Mouse (Mus musculus) intestine, embryonic 14.5 days (tissue): ENCODE measurements around the gene Plekhm3. TPM values are rescaled to one million over a fixed set of nuclear protein-coding genes. Genes with fewer than 3 reads are reported as not detected.
A peak's percentile ranks its signal among the peaks of the same experiment; 100 is the strongest.

Experiments
- ATAC-seq: fragments of 200-750 bp; cut with Nextera tagmentation; replicated peaks from 2 replicates; pipeline ENCODE4 v1.8.0; 2017; ENCODE audit warnings: low read depth, moderate number of reproducible peaks, moderate TSS enrichment, moderate library complexity; ENCODE audit not compliant: low FRiP score, low TSS enrichment
- DNase-seq: peaks from one replicate; pipeline ENCODE4 v3.0.0-alpha.2; 2018; ENCODE audit warnings: low spot score
- H3K27ac ChIP-seq: fragments of 300-500 bp; sonication (generic); 2 replicates; pipeline ENCODE4 v1.5.1; 2014; ENCODE audit warnings: low read depth, mild to moderate bottlenecking, control low read depth
- H3K27me3 ChIP-seq: fragments of 300-500 bp; sonication (generic); replicated peaks from 2 replicates; pipeline ENCODE4 v1.6.1; 2014; ENCODE audit warnings: low read length, control low read depth; ENCODE audit not compliant: control insufficient read depth, insufficient read depth
- H3K36me3 ChIP-seq: fragments of 300-500 bp; sonication (generic); 2 replicates; pipeline ENCODE4 v1.6.1; 2014; ENCODE audit warnings: low read length, control low read depth; ENCODE audit not compliant: control insufficient read depth, insufficient read depth
- H3K4me1 ChIP-seq: fragments of 300-500 bp; sonication (generic); replicated peaks from 2 replicates; pipeline ENCODE4 v1.6.1; 2014; ENCODE audit warnings: low read length, control low read depth, mixed read lengths; ENCODE audit not compliant: control insufficient read depth, insufficient read depth
- H3K4me2 ChIP-seq: fragments of 300-500 bp; sonication (generic); 2 replicates; pipeline ENCODE4 v1.6.1; 2014; ENCODE audit warnings: low read length
- H3K4me3 ChIP-seq: fragments of 300-500 bp; sonication (generic); 2 replicates; pipeline ENCODE4 v1.5.1; 2014; ENCODE audit warnings: low read depth, low read length, control low read depth, mixed read lengths
- H3K9ac ChIP-seq: fragments of 300-500 bp; sonication (generic); 2 replicates; pipeline ENCODE4 v1.6.1; 2014; ENCODE audit warnings: mild to moderate bottlenecking, low read length
- H3K9me3 ChIP-seq: fragments of 300-500 bp; sonication (generic); 2 replicates; pipeline ENCODE4 v1.6.1; 2016; ENCODE audit warnings: low read length, control low read depth; ENCODE audit not compliant: control insufficient read depth
- WGBS: fragments of 180-500 bp; shearing (Covaris S2); extraction: QIAGEN DNeasy Blood & Tissue Kit; methylation state at CpG from one replicate; pipeline ENCODE4 v1.1.7; 2014; 5-methylcytosine and 5-hydroxymethylcytosine counted together
- polyA plus RNA-seq: library from polyadenylated mRNA; unstranded; fragments of >200 nt; fragmentation: Nextera tagmentation; extraction: Ambion mirVana; gene quantifications from 2 replicates; pipeline ENCODE4 v1.2.1, GENCODE M21; 2014

The Plekhm3 gene
- polyA plus RNA-seq, 1 experiment from 2014 or later, result 8.2 TPM

DNA sequence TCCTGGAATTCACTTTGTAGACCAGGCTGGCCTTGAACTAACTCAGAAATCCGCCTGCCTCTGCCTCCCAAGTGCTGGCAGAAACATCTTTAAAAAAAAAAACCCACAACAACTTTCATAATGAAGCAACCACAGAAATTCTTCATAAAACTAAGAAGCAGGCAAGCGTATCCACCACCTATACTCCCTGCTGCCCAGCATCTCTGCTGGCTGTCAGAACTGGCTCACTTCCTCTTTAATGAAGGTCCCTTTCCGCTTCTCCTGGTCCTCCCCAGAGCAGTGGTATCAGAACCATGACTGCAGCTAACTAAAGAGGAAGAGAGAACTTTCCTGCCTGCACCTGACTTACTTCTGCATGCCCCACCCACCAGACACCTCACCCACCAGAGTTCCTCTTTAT is 31.0 kb downstream of the Plekhm3 start:
- no peaks in the 10 kb centered on the region for H3K4me1 ChIP-seq
- no peak overlapping the region for H3K27ac ChIP-seq
- H3K4me2 ChIP-seq, result no peak overlapping the region
- no peak overlapping the region for H3K4me3 ChIP-seq
- H3K9ac ChIP-seq, result no peak overlapping the region
- H3K9me3 ChIP-seq, result no peaks in the 10 kb centered on the region
- no peak for ATAC-seq
- DNase-seq, result no peak
- 0 out of 2 replicates have a peak, but pooled peaks cover 7% of the 10 kb centered on the region for H3K36me3 ChIP-seq
- 88% methylated on average over 3 of the region's 3 CpGs for WGBS
- no peaks in the 10 kb centered on the region for H3K27me3 ChIP-seq

DNA sequence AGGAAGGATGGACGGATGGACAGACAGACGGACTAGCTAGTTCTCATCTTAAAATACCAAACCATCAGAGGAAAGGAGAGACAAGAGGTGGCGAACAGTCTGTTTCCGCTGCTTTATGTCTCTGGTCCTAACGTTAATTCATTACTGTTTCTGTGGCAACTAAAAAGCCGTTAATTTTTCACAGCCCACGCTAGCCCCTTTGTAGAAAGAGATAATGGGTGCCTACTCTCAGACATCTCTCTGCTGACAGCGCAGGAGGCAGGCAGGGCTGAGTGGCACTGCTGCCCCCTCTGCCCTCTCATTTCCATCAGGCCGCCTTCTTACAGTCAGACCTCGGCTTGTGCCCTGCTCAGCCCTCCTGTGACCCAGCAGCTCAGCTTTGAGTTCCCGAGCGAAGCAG is 32.3 kb downstream of the Plekhm3 start:
- no peak for ATAC-seq
- H3K36me3 ChIP-seq, result 0 out of 2 replicates have a peak, but pooled peaks cover 7% of the 10 kb centered on the region
- no peak overlapping the region for H3K9ac ChIP-seq
- no peaks in the 10 kb centered on the region for H3K27me3 ChIP-seq
- DNase-seq, result no peak
- H3K27ac ChIP-seq, result no peak overlapping the region
- no peaks in the 10 kb centered on the region for H3K4me1 ChIP-seq
- no peaks in the 10 kb centered on the region for H3K9me3 ChIP-seq
- no peak overlapping the region for H3K4me3 ChIP-seq
- WGBS, result 83% methylated on average over 12 of the region's 12 CpGs
- no peak overlapping the region for H3K4me2 ChIP-seq

DNA sequence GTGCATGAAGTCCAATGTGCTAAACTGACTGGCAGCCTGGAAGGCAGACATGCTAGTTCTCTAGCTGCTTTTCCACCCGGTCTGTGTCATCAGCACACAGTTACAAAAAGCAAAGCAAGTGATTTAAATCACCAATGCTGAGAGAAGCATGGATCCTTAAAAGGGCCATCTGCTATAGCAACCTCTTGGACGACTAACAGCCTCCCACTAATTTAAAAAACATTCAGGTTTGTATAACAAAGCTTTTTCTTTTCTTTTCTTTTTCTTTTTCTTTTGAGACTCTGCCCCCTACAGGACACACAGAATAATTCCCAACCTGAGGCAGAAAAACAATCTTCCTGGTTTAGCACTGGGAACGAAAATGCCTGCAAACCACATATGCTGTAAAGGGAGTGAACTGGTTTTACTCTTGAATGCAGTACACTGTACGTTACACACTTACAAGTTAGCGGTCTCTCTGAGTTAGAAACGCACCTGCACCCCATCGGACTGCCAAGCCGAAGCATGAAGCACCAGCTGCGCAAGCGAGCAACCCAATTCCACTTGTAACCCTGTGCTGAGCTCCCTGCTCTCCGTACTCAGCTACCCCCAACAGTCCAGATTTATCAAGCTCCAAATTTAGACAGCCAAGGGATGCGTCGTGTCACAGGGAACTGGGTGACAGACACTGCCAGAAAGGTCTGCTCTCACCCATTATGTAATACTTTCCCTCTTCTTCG is 37.7 kb downstream of the Plekhm3 start:
- peaks cover 11% of the 10 kb centered on the region; the same call in 1 of the 2 replicates for H3K4me1 ChIP-seq
- 55% methylated on average over 14 of the region's 14 CpGs for WGBS
- DNase-seq (peak; percentile 67), ATAC-seq (peak; percentile 36; the same call in 1 of the 2 replicates)
- no peaks in the 10 kb centered on the region for H3K27me3 ChIP-seq
- no peak overlapping the region; the same call in 1 of the 2 replicates for H3K4me2 ChIP-seq
- no peak overlapping the region for H3K27ac ChIP-seq
- no peak overlapping the region for H3K4me3 ChIP-seq
- 0 out of 2 replicates have a peak, but pooled peaks cover 7% of the 10 kb centered on the region for H3K36me3 ChIP-seq
- no peak overlapping the region for H3K9ac ChIP-seq
- no peaks in the 10 kb centered on the region for H3K9me3 ChIP-seq

DNA sequence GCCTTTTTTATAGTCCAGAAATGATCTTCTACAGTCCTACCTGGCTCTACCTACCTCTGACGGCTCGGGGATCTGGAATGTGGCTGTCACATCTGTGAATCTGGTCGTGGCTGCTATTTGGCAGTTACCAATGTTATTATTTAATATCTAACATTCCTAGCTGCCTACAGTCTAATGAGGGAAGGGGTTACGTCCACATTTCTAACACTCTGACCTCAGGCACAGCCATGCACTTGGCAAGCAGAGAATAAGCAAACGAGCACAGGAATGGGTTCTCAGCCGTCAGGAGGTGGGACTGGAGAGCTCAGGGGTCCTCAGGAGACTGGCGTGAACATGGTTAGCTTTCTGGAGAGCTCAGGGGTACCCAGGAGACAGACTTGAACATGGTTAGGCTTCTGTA is 38.7 kb downstream of the Plekhm3 start:
- Histone ChIP-seq H3K9ac (no peak overlapping the region), H3K27ac (no peak overlapping the region), H3K4me1 (peaks cover 11% of the 10 kb centered on the region; the same call in 1 of the 2 replicates), H3K4me3 (no peak overlapping the region), H3K4me2 (no peak overlapping the region), H3K36me3 (0 out of 2 replicates have a peak, but pooled peaks cover 7% of the 10 kb centered on the region), H3K9me3 (no peaks in the 10 kb centered on the region), H3K27me3 (no peaks in the 10 kb centered on the region)
- peak; percentile 38 for DNase-seq
- ATAC-seq, result no peak
- WGBS, result 76% methylated on average over 7 of the region's 7 CpGs

DNA sequence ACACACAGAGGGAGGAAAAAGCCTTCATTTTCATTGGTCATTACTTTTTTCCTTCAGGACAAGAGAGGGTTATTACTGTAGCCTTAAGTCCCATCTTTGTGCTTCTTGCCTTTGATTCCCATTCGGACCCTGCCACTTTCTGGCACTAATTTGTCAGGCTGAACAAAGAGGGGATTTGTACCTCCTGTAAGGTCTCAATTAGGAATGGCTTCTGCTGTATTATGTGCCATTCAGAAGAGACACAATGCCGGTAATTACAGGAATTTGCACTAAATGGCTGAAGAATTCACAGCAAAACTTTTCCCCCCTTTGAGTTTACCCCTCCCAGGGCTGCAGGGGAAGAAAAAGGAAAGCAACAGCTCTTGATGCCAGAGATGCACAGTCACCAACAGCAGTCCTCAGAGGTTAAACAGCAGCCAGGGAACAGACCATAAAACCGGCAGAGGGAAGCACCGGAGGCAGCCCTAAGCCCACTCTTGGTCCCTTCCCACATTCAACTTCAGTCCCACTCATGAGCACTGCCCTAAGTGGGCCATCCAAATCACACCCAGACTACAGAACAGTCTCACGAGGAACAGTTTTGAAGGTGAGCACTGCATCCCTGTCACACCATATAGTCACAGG is 39.6 kb downstream of the Plekhm3 start:
- Histone ChIP-seq H3K4me2 (no peak overlapping the region), H3K4me3 (no peak overlapping the region), H3K36me3 (0 out of 2 replicates have a peak, but pooled peaks cover 7% of the 10 kb centered on the region), H3K9ac (no peak overlapping the region), H3K27me3 (no peaks in the 10 kb centered on the region), H3K9me3 (no peaks in the 10 kb centered on the region), H3K27ac (no peak overlapping the region), H3K4me1 (peaks cover 11% of the 10 kb centered on the region; the same call in 1 of the 2 replicates)
- WGBS, result 38% methylated on average over 5 of the region's 5 CpGs
- DNase-seq, result peak; percentile 51
- ATAC-seq, result no peak

DNA sequence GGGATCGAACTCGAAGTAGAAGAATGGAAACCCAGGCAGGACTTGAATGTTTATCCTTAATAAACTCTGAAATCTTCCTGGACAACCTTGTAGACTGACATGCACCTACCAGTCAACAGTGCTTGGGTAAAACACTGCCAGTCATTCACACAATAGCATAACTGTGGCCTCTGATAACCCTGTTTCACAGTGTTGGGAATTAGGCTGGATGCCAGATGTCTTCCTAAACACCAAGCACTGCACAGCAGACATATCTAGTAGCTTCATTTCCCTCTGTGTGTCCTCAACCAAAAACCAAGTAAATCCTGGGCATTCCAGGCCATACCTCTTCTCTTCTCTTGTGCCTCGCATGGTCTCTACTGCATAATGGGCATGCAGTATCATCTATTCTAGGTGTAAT is 42.3 kb downstream of the Plekhm3 start:
- WGBS, result 90% methylated on average over 3 of the region's 3 CpGs
- Histone ChIP-seq H3K36me3 (no peaks in the 10 kb centered on the region), H3K4me2 (no peak overlapping the region), H3K9me3 (no peaks in the 10 kb centered on the region), H3K27me3 (no peaks in the 10 kb centered on the region), H3K4me3 (no peak overlapping the region), H3K4me1 (peaks cover 11% of the 10 kb centered on the region; the same call in 1 of the 2 replicates), H3K9ac (no peak overlapping the region), H3K27ac (no peak overlapping the region)
- ATAC-seq, result no peak
- DNase-seq, result peak; percentile 28

DNA sequence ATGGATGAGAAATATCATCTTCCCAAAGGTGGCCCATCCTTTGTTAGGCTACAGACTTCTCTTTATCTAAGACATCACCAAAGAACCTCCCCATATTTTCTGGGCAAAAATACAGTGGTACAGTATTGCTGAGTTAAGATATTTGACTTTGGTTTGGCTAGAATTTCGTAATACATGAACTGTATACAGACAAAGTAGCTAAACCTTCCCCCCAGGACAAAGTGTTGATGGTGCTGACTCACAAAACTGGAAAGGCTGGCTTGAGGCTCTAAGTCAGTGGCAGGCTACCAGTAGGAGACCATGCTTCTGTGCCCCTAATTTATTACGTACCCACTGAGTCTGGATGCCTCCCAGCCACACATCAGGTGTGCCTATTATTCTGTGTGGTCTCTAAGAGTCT is 48.9 kb downstream of the Plekhm3 start:
- no peak overlapping the region for H3K27ac ChIP-seq
- no peak overlapping the region for H3K4me3 ChIP-seq
- H3K9me3 ChIP-seq, result no peaks in the 10 kb centered on the region
- H3K36me3 ChIP-seq, result no peaks in the 10 kb centered on the region
- no peak overlapping the region for H3K4me2 ChIP-seq
- no peak overlapping the region for H3K9ac ChIP-seq
- no peaks in the 10 kb centered on the region for H3K27me3 ChIP-seq
- no peak for ATAC-seq
- WGBS, result 92% methylated on average over 2 of the region's 2 CpGs
- no peaks in the 10 kb centered on the region for H3K4me1 ChIP-seq
- DNase-seq, result no peak

DNA sequence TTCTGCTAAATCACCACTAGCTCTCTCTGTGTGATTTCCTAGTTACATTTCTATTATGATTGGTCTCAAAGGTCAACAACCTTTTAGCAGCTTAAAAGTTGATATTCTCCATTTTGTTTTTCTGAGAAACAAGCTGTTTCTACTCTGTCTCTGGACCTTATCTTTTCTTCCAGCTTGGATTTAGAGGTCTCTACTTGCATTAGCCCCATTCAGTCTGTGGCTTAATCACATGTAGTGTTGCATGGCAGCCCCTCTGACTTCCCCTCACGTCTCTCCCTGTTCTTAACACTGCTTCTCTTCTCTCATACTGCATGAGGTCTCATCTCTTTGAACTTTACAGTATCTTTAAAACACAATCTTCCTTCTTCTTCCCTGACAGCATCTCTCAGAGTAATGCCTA is 50.4 kb downstream of the Plekhm3 start:
- Histone ChIP-seq H3K4me1 (no peaks in the 10 kb centered on the region), H3K4me2 (no peak overlapping the region), H3K27me3 (no peaks in the 10 kb centered on the region), H3K9ac (no peak overlapping the region), H3K9me3 (no peaks in the 10 kb centered on the region), H3K4me3 (no peak overlapping the region), H3K27ac (no peak overlapping the region), H3K36me3 (no peaks in the 10 kb centered on the region)
- ATAC-seq (no peak), DNase-seq (no peak)
- 55% methylated on average over 1 of the region's 1 CpGs for WGBS
